Mouse (Mus musculus) B cell, adult 2 months (primary cell): ENCODE results near the gene Dync2li1.

ENCODE experiments used
- DNase-seq, 2 experiments: peaks; one replicate each; pipeline ENCODE4 v3.0.0; 2022

Dync2li1 gene

DNA sequence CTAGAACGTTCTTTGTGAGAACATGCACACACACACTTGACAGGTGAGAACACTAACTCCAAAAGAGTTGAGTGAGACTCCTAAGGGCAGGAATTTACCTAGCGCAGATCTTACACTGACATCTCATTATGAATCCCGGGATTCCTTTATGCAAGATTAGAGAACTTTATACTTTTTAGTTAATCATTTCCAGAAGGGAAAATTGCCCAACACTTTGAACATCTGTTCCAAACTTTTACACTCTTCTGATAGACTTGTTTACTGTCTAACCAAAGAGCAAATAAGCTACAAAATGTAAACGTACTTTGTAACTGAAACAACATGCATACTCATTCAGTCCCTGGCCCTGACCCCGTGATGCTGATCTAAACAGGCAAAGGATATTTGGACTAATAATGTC is 63.0 kb downstream of the Dync2li1 start:
- DNase-seq: no peak

DNA sequence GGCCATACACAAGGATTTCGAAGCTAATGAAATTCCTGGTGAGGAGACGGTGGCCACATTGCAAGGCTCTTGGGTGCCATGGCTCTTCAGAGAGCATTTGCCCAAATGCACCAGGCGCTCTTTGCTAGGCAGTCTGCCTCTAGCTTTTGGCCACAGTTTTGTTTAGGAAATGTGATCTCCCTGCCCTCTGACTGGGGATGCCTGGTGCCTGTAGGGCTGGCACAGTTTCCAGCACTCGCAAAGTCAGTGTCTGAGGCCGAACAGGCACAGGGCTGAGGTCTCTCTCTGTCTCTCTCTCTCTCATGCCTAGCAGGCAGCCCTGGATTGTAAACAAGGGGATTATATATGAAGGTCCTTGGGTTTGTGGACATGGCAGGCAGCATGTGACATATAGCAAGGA is 63.8 kb downstream of the Dync2li1 start:
- DNase-seq: no peak

DNA sequence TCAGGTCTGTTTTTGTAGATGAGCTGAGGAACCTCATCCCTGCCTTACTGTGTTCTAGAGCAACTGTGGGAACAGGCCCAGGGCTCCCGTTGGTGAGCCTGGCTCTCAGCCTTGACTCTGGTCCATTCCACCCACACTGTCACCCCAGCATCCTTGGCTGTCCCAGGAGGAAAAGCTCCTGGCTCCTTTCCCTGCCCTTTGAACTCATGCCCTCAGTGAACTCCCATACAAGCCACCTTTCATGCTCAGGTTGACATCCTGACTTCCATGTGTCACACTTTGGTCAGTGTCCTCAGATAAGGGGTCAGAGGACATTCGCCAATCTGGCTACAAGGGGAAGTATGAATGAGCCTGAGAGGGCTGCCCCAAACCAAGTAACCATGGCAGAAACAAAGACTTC is 67.4 kb downstream of the Dync2li1 start:
- no peak for DNase-seq

DNA sequence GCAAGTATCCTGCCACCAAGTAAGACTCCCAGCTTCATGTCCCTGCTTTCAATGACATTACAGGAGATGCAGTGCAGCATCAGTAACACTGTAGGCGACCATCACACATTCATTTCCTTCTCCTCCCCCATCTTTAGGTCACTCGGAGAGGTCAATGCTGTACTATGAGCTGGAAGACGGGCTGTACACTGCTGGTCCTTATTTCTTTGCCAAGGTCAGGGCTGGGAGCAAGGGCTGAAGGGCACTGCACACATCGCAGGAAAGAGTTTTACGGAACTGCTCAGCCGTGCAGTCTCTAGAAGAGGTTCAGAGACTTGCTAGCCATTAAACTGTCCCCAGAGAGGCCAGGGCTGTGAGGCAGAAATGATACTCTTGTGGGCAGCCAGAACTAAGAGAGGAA is 70.2 kb downstream of the Dync2li1 start:
- no peak for DNase-seq

DNA sequence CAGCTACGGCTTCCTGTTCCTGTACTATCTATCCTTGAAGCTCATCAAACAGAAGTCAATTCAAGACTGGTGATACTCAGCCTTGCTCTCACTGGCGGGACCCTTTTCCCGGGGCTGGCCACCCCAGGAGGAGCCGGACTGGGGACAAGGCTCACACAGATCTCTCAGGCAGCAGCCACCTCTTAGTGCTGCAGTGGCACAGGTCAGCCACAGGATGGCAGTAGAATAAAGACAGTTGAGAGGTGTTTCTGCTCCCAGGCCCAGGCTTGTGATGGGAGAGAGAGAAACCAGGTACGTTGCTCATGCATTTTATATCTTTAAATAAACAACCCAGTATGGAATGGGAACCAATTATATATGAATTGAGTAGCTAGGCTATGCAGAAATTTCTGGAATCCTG is 72.4 kb downstream of the Dync2li1 start:
- peak; percentile 37 to 40 for DNase-seq
